Mouse (Mus musculus) hindbrain, embryonic 10.5 days (tissue): ENCODE data around the gene Tbpl1. TPM values are rescaled to one million over a fixed set of nuclear protein-coding genes. Genes with fewer than 3 reads are reported as not detected.

ENCODE experiments used
- DNase-seq: peaks from one replicate; pipeline ENCODE4 v3.0.0-alpha.2; 2017; ENCODE audit warnings: low spot score
- H3K27ac ChIP-seq: fragments of 300-500 bp; sonication (generic); 2 replicates; pipeline ENCODE4 v1.5.1; 2016; ENCODE audit warnings: mild to moderate bottlenecking, moderate library complexity
- H3K27me3 ChIP-seq: fragments of 300-500 bp; sonication (generic); 2 replicates; pipeline ENCODE4 v1.6.1; 2016; ENCODE audit warnings: mild to moderate bottlenecking; ENCODE audit not compliant: poor library complexity, insufficient read depth, severe bottlenecking
- H3K36me3 ChIP-seq: fragments of 300-500 bp; sonication (generic); 2 replicates; pipeline ENCODE4 v1.6.1; 2016; ENCODE audit warnings: mild to moderate bottlenecking, moderate library complexity
- H3K4me1 ChIP-seq: fragments of 300-500 bp; sonication (generic); replicated peaks from 2 replicates; pipeline ENCODE4 v1.6.1; 2016; ENCODE audit warnings: mild to moderate bottlenecking
- H3K4me3 ChIP-seq: fragments of 300-500 bp; sonication (generic); 2 replicates; pipeline ENCODE4 v1.5.1; 2016; ENCODE audit warnings: mild to moderate bottlenecking, moderate library complexity
- H3K9me3 ChIP-seq: fragments of 300-500 bp; sonication (generic); 2 replicates; pipeline ENCODE4 v1.6.1; 2016; ENCODE audit warnings: mild to moderate bottlenecking, moderate library complexity
- WGBS: fragments of 180-500 bp; shearing (Covaris S2); methylation state at CpG from one replicate; pipeline ENCODE4 v1.1.7; 2016; 5-methylcytosine and 5-hydroxymethylcytosine counted together
- polyA plus RNA-seq: library from polyadenylated mRNA; unstranded; fragments of >200 nt; fragmentation: Nextera tagmentation; extraction: Ambion mirVana; gene quantifications from 2 replicates; pipeline ENCODE4 v1.2.1, GENCODE M21; 2016

The Tbpl1 gene
- polyA plus RNA-seq = 98.9 and 100 TPM in 2 replicates

GRCm38 (mm10) chr10:22731272-22732093 is at the start of gene Tbpl1:
Gene Tbpl1, minus strand, starts transcription at chr10:22731938.
- peak; percentile 94 for DNase-seq
- WGBS = under 1% methylated on average over 77 of the region's 77 CpGs
- no peaks in the 10 kb centered on the region for H3K36me3 ChIP-seq
- peak within 1 kb of the TSS; percentile 99 for H3K27ac ChIP-seq
- peak within 1 kb of the TSS; percentile 98 for H3K4me3 ChIP-seq
- H3K9me3 ChIP-seq = no peaks in the 10 kb centered on the region
- peaks cover 37% of the 10 kb centered on the region for H3K4me1 ChIP-seq
- H3K27me3 ChIP-seq = no peaks in the 10 kb centered on the region

GRCm38 (mm10) chr10:22781466-22781865 is 49.7 kb upstream of the Tbpl1 start:
- 31% methylated on average over 4 of the region's 4 CpGs for WGBS
- no peaks in the 10 kb centered on the region for H3K9me3 ChIP-seq
- DNase-seq = peak; percentile 27
- no peak overlapping the region for H3K4me3 ChIP-seq
- H3K27me3 ChIP-seq = no peaks in the 10 kb centered on the region
- no peak overlapping the region for H3K27ac ChIP-seq
- no peaks in the 10 kb centered on the region for H3K36me3 ChIP-seq
- no peaks in the 10 kb centered on the region for H3K4me1 ChIP-seq

DNA sequence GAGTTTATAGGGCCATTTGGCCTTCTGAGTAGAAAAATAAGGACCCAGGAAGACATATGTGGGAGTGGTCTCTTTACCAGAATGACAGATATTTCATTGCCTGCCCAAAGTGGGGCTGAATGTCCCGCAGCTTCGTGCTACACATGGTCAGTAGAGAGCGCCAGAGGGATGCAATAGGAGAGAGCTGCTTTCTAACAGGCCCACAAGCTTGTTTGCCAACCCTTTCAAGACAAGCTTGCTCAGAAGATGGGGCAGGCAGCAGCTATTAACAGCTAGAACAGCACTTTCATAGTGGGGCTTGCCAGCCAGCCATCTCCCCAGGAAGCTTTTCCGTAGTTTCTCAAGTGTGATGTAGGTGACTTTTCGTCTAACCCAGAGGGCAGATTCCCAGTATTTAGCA is 46.2 kb upstream of the Tbpl1 start:
- Histone ChIP-seq H3K4me1 (no peaks in the 10 kb centered on the region), H3K27ac (no peak overlapping the region), H3K9me3 (no peaks in the 10 kb centered on the region), H3K36me3 (no peaks in the 10 kb centered on the region), H3K27me3 (no peaks in the 10 kb centered on the region), H3K4me3 (no peak overlapping the region)
- peak; percentile 25 for DNase-seq
- WGBS = 20% methylated on average over 5 of the region's 5 CpGs

DNA sequence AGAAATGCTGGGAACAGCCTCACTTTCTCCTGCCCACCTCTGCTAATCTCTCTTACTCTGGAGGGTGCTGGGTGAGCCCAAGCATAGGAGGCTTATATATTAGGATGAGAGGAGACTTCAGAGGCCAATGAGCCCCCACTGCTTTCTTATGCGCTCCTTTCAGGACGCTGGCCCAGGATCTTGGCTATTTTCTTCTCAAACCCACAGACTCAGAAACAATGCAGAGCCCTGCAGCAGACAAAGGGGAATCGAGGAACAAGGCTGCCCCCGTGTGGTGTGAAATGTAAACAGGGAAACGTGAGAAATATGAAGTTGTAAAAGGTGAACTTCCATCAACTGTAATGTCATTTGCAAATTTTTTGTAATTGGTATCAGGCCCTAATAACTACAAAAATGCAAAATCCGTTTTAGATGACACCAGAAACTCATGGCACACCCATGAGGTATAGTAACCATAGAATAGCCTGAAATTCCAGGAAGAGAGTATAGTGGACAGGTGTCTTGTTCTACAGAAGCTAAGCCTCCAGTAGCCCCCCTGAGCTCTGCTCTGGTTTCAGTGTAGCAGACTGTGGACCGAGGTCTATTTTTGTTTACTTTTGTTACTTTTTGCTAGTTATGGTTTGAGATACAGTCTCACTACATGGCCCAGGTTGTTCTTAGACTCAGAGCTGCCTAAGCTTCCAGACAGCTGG is 44.4 kb upstream of the Tbpl1 start:
- Histone ChIP-seq H3K27me3 (no peaks in the 10 kb centered on the region), H3K27ac (peak overlapping the region; percentile 35; the same call in 1 of the 2 replicates), H3K4me1 (no peaks in the 10 kb centered on the region), H3K9me3 (no peaks in the 10 kb centered on the region), H3K36me3 (no peaks in the 10 kb centered on the region), H3K4me3 (no peak overlapping the region)
- peak; percentile 53 for DNase-seq
- 15% methylated on average over 7 of the region's 7 CpGs for WGBS

DNA sequence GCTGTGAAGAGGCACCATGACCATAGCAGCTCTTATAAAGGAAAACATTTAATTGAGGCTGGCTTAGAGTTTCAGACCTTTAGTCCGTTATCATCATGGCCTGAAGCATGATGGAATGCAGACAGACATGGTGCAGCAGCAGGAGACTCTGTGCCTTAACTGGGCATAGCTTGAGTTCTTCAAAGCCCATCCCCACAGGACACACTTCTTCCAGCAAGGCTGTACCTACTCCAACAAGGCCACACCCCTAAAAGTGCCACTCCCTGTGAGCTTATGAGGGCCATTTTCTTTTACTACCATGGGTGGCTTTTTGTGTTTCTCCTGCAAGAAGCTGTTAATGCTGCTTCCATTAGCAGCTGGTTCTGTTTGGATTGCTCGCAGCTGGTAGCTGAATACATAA is 43.7 kb upstream of the Tbpl1 start:
- Histone ChIP-seq H3K27ac (no peak overlapping the region), H3K4me3 (no peak overlapping the region), H3K9me3 (no peaks in the 10 kb centered on the region), H3K36me3 (no peaks in the 10 kb centered on the region), H3K27me3 (no peaks in the 10 kb centered on the region), H3K4me1 (no peaks in the 10 kb centered on the region)
- no peak for DNase-seq
- 83% methylated on average over 2 of the region's 2 CpGs for WGBS

DNA sequence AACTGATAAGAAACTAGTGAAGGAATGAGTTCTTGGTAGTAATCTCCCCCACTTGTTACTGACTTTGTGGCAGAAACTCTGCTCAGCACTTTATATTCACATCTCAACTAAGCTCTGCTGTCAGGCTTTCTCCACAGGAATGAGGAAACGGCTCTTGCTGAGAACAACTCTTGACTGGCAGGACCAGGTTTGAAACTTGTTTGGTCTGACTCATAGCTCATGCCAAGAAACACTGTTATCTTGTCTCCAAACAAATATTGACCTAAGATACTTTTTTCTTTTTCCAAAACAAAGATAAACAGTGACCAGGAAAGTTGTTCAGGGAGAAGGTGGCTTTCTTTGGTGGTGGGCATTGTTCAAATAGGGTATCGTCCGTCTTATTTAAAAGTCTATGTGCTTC is 42.9 kb upstream of the Tbpl1 start:
- Histone ChIP-seq H3K9me3 (no peaks in the 10 kb centered on the region), H3K36me3 (no peaks in the 10 kb centered on the region), H3K4me3 (no peak overlapping the region), H3K4me1 (no peaks in the 10 kb centered on the region), H3K27ac (no peak overlapping the region), H3K27me3 (no peaks in the 10 kb centered on the region)
- DNase-seq = no peak
- WGBS = 91% methylated on average over 3 of the region's 3 CpGs

DNA sequence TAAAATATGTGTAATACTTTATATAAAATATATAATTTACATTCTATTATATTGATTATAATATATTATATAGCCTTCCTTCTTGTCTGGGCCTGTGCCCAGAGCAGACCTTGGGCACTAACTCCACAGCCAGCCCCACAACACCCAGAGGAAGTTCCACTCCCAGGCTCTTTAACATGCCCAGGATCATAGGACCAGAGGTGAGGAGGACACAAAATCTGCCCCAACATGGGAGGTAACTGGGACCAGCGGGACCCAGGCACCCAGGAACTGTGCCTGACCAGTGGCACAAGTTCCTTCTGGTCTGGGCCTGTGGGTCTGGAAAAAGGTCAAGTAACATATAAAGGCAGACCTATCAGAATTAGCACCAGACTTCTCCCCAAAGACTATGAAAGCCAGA is 22.5 kb upstream of the Tbpl1 start:
- no peaks in the 10 kb centered on the region for H3K9me3 ChIP-seq
- no peaks in the 10 kb centered on the region for H3K36me3 ChIP-seq
- WGBS = 94% methylated on average over 1 of the region's 1 CpGs
- DNase-seq = no peak
- no peak overlapping the region for H3K4me3 ChIP-seq
- no peak overlapping the region for H3K27ac ChIP-seq
- no peaks in the 10 kb centered on the region for H3K4me1 ChIP-seq
- H3K27me3 ChIP-seq = no peaks in the 10 kb centered on the region

DNA sequence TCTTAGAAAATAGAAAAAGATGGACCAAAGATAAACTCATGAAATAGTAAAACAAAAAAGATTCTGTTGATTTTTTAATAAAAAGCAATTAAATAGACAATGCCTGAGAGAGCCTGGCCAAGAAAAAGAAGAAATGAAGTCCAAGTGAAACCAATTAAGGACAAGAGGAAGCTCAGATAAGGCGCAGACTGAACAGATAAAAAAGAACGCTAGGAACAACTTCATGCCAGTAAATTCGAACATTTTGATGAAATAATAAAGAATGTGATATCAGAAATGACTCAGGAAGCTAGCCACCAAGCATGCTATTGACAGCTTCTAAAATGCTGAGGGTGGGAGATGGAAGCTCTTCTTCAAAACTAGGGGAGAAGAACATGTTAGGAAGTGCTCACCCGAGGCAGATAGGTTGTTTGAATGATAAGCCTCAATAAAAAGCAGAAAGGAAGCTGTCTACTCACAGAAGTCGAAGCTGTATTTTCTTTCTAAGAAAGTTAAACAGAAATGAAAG is 19.5 kb upstream of the Tbpl1 start:
- Histone ChIP-seq H3K27ac (no peak overlapping the region), H3K27me3 (no peaks in the 10 kb centered on the region), H3K4me1 (no peaks in the 10 kb centered on the region), H3K9me3 (no peaks in the 10 kb centered on the region), H3K4me3 (no peak overlapping the region), H3K36me3 (no peaks in the 10 kb centered on the region)
- WGBS = 82% methylated on average over 5 of the region's 5 CpGs
- DNase-seq = no peak

- DNase-seq = no peak
- no peaks in the 10 kb centered on the region for H3K36me3 ChIP-seq
- no peaks in the 10 kb centered on the region for H3K9me3 ChIP-seq
- no peak overlapping the region for H3K4me3 ChIP-seq
- WGBS = 80% methylated on average over 13 of the region's 13 CpGs
- H3K27me3 ChIP-seq = no peaks in the 10 kb centered on the region
- H3K27ac ChIP-seq = no peak overlapping the region
- no peaks in the 10 kb centered on the region for H3K4me1 ChIP-seq
Observed at GRCm38 (mm10) chr10:22746334-22747322, 14.9 kb upstream of the Tbpl1 start.

- no peak for DNase-seq
- Histone ChIP-seq H3K27ac (no peak overlapping the region), H3K27me3 (no peaks in the 10 kb centered on the region)
Observed at GRCm38 (mm10) chr10:22745922-22746321, 14.2 kb upstream of the Tbpl1 start.

GRCm38 (mm10) chr10:22732181-22732580 is 443 bp upstream of the Tbpl1 start:
- H3K27ac ChIP-seq = peak overlapping the region; percentile 99
- H3K4me3 ChIP-seq = peak overlapping the region; percentile 98
- no peaks in the 10 kb centered on the region for H3K27me3 ChIP-seq
- H3K9me3 ChIP-seq = no peaks in the 10 kb centered on the region
- no peaks in the 10 kb centered on the region for H3K36me3 ChIP-seq
- peaks cover 30% of the 10 kb centered on the region for H3K4me1 ChIP-seq
- no peak for DNase-seq
- 70% methylated on average over 10 of the region's 10 CpGs for WGBS

More at GRCm38 (mm10) chr10:22745922-22746321, 14.2 kb upstream of the Tbpl1 start:
- WGBS = 79% methylated on average over 7 of the region's 7 CpGs
- Histone ChIP-seq H3K9me3 (no peaks in the 10 kb centered on the region), H3K4me1 (no peaks in the 10 kb centered on the region), H3K4me3 (no peak overlapping the region), H3K36me3 (no peaks in the 10 kb centered on the region)

GRCm38 (mm10) chr10:22730992-22731271 is 806 bp downstream of the Tbpl1 start:
- Histone ChIP-seq H3K4me3 (peak overlapping the region; percentile 98), H3K9me3 (no peaks in the 10 kb centered on the region), H3K4me1 (peaks cover 40% of the 10 kb centered on the region), H3K27ac (peak overlapping the region; percentile 99), H3K27me3 (no peaks in the 10 kb centered on the region), H3K36me3 (no peaks in the 10 kb centered on the region)
- DNase-seq = no peak
- WGBS = under 1% methylated on average over 33 of the region's 33 CpGs
